Mouse (Mus musculus) embryonic fibroblast, embryonic 13.5 days (primary cell): ENCODE results near the gene Amz2. TPM values are rescaled to one million over a fixed set of nuclear protein-coding genes. Genes with fewer than 3 reads are reported as not detected.

Experiments used
- H3K27ac ChIP-seq: 2 replicates; pipeline ENCODE4 v1.5.1; 2012; ENCODE audit warnings: low read length, control low read depth, inconsistent platforms; ENCODE audit not compliant: insufficient read depth
- H3K4me1 ChIP-seq: 2 replicates; pipeline ENCODE4 v1.6.1; 2011; ENCODE audit warnings: low read length; ENCODE audit not compliant: control insufficient read depth, insufficient read depth
- H3K4me3 ChIP-seq: 2 replicates; pipeline ENCODE4 v1.5.1; 2011; ENCODE audit warnings: mild to moderate bottlenecking, control low read depth, low read length; ENCODE audit not compliant: insufficient read depth
- CTCF ChIP-seq: IDR thresholded peaks from 2 replicates; pipeline ENCODE4 v1.5.1; 2011; ENCODE audit warnings: mild to moderate bottlenecking, control low read depth, low read length, moderate library complexity, borderline replicate concordance; ENCODE audit not compliant: insufficient read depth
- POLR2A ChIP-seq: IDR thresholded peaks from 2 replicates; pipeline ENCODE4 v1.6.1; 2011; ENCODE audit warnings: low read depth, mild to moderate bottlenecking, control low read depth, low read length, moderate library complexity
- polyA plus RNA-seq: library from polyadenylated mRNA; stranded (reverse); fragments of >200 nt; gene quantifications from 2 replicates; pipeline ENCODE4 v1.2.4, GENCODE M21; 2011; ENCODE audit warnings: low read depth; ENCODE audit not compliant: missing spikeins, insufficient read length

Amz2 gene
- polyA plus RNA-seq, 1 experiment = 82.9 TPM

DNA sequence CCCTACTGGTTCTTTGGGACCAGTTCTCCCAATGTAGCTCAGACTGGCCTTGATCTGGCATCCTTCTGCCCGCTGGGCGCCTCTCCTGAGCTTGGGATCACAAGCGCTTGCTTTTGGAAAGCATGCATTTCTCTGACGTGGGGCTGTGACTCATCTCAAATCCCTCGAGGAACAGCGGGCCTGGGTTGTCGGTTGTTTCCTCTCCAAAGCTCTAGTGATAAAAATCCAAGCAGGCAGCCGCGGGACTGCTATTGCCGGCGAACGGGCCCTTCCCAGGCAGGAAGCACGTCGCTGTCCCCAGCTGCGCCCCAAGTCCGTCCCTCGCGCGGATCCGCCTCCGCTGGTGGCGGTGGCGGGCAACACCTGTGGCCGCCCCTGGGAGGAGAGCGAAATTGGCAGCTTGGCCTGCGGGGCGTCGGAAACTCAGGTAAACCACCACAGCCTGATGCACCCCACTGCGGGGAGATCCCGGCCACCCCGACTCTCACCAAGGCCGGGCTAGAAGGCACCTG is 14.1 kb downstream of the Amz2 start:
- peak overlapping the region; percentile 5 for H3K27ac ChIP-seq
- no peak for TF ChIP-seq CTCF
- peak; percentile 61 for TF ChIP-seq POLR2A
- no peaks in the 10 kb centered on the region for H3K4me1 ChIP-seq
- peak overlapping the region; percentile 50 for H3K4me3 ChIP-seq

GRCm38 (mm10) chr11:109440641-109441040 is 14.9 kb downstream of the Amz2 start:
- peak overlapping the region; percentile 50; the same call in 1 of the 2 replicates for H3K4me3 ChIP-seq
- H3K4me1 ChIP-seq = no peaks in the 10 kb centered on the region
- TF ChIP-seq POLR2A (no peak), CTCF (no peak)
- H3K27ac ChIP-seq = no peak overlapping the region

GRCm38 (mm10) chr11:109441119-109441518 is 15.4 kb downstream of the Amz2 start:
- no peaks in the 10 kb centered on the region for H3K4me1 ChIP-seq

GRCm38 (mm10) chr11:109442166-109442730 is 16.5 kb downstream of the Amz2 start:
- TF ChIP-seq CTCF (no peak), POLR2A (no peak)

More at GRCm38 (mm10) chr11:109441119-109441518, 15.4 kb downstream of the Amz2 start:
- Histone ChIP-seq H3K27ac (no peak overlapping the region), H3K4me3 (no peak overlapping the region)
- no peak for TF ChIP-seq POLR2A
- peak; percentile 62; the same call in 1 of the 2 replicates for TF ChIP-seq CTCF

DNA sequence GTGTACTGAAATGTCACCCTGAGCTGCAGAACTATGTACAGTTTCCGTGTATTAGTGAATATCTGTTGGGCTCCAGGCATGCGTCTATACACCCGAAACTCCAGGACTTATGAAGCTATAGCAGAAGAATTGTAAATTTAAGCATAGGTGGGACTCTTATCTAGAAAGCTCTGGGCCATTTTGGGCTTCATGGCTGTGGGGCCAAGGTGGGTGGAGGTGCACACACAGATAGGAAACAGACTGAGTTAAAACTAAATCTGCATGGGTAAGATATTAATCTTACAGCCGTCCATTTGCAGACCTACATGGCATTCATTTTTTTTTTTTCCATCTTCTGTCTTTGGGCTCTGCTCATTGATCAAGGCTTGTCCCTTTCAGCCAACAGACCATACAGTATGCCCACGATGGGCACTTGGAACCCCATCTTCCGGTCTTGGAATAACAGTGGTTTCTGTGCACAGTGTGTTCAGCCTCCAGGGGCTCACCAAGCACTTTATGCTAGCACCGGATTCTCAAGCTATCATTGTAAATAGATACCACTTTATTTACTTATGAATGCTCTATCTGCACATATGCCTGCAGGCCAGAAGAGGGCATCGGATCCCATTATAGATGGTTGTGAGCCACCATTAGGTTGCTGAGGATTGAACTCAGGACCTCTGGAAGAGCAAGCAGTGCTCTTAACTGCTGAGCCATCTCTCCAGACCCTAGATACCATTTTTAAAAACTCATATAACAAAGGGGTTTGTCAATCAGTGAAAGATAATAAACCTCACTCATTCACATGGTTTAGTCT is 17.9 kb downstream of the Amz2 start:
- Histone ChIP-seq H3K4me3 (no peak overlapping the region), H3K27ac (no peak overlapping the region), H3K4me1 (no peaks in the 10 kb centered on the region)
- no peak for TF ChIP-seq CTCF
- no peak for TF ChIP-seq POLR2A

More at GRCm38 (mm10) chr11:109442166-109442730, 16.5 kb downstream of the Amz2 start:
- Histone ChIP-seq H3K4me1 (no peaks in the 10 kb centered on the region), H3K27ac (no peak overlapping the region), H3K4me3 (no peak overlapping the region)

DNA sequence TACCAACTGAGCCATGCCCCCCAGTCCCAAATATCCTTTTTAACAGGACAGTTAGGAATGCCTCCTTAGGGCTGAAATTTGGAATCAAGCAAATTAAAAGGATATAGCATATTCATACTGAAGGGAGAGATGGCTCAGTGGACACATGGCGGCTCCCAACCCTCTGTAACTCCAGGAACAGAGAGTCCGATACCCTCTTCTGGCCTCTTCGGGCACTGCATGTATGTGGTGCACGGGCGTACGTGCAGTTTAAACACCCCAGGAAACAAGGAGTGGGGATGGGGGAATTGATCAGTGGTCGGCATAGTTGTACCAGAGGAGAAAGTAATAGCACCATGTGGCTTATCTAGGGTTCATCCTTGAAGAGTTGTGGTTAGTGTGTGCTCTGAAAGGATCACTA is 18.9 kb downstream of the Amz2 start:
- TF ChIP-seq POLR2A (no peak), CTCF (peak; percentile 32; the same call in 1 of the 2 replicates)
- Histone ChIP-seq H3K4me1 (no peaks in the 10 kb centered on the region), H3K4me3 (no peak overlapping the region), H3K27ac (no peak overlapping the region)

GRCm38 (mm10) chr11:109445438-109446035 is 19.8 kb downstream of the Amz2 start:
- Histone ChIP-seq H3K4me1 (no peaks in the 10 kb centered on the region), H3K4me3 (no peak overlapping the region), H3K27ac (no peak overlapping the region)
- TF ChIP-seq POLR2A (no peak), CTCF (peak; percentile 37; the same call in 1 of the 2 replicates)

GRCm38 (mm10) chr11:109451169-109451568 is 25.4 kb downstream of the Amz2 start:
- H3K27ac ChIP-seq = no peak overlapping the region
- TF ChIP-seq POLR2A (no peak), CTCF (no peak)
- no peaks in the 10 kb centered on the region for H3K4me1 ChIP-seq
- H3K4me3 ChIP-seq = no peak overlapping the region

- no peaks in the 10 kb centered on the region for H3K4me1 ChIP-seq
- H3K4me3 ChIP-seq = no peak overlapping the region
- no peak overlapping the region for H3K27ac ChIP-seq
- no peak for TF ChIP-seq CTCF
- TF ChIP-seq POLR2A = no peak
These were observed 30.5 kb downstream of the Amz2 start for GRCm38 (mm10) chr11:109456261-109456660.

DNA sequence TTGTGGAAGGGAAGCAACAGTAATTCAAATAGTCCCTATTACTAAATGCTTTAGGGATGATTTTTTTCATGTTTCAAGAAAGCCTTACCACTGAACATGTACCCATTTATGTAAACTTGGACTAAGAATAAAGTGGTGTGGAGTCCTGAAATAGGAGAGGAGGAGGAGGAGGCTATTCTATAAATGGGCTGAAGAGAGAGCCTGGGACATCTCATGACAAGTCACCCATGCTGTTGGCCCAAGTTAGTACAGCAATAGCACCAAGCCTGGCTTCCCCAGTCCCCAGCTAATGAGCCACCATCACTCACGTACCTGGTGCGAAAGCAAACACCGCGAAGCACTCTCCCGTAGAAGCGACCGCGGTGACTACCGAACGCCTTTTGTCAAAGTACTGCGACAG is 32.4 kb downstream of the Amz2 start:
- TF ChIP-seq CTCF (no peak), POLR2A (no peak)
- Histone ChIP-seq H3K4me3 (no peak overlapping the region), H3K27ac (no peak overlapping the region), H3K4me1 (no peaks in the 10 kb centered on the region)
